Mouse (Mus musculus) CH12.LX (cell line): ENCODE data around the gene Crybg2.

Experiments
- CHD1 ChIP-seq: IDR thresholded peaks from 2 replicates; pipeline ENCODE4 v1.6.1; 2012; ENCODE audit warnings: low read depth, low read length, improper control_type of control experiment, inconsistent platforms
- CTCF ChIP-seq, 2 experiments: IDR thresholded peaks in 1 of 2; conservative IDR thresholded peaks in 1 of 2; 2 replicates each; pipeline ENCODE4 v1.5.1; 2011 to 2012; ENCODE audit warnings: low read depth in 2 of 2, low read length in 2 of 2, improper control_type of control experiment in 1 of 2, inconsistent platforms in 1 of 2, mild to moderate bottlenecking in 1 of 2, moderate library complexity in 1 of 2
- EP300 ChIP-seq: IDR thresholded peaks from 2 replicates; pipeline ENCODE4 v1.6.1; 2011; ENCODE audit warnings: low read length, improper control_type of control experiment
- MXI1 ChIP-seq: IDR thresholded peaks from 2 replicates; pipeline ENCODE4 v1.6.1; 2011; ENCODE audit warnings: mild to moderate bottlenecking, low read depth, low read length, improper control_type of control experiment
- SIN3A ChIP-seq: IDR thresholded peaks from 2 replicates; pipeline ENCODE4 v1.6.1; 2012; ENCODE audit warnings: low read length, improper control_type of control experiment, inconsistent platforms

DNA sequence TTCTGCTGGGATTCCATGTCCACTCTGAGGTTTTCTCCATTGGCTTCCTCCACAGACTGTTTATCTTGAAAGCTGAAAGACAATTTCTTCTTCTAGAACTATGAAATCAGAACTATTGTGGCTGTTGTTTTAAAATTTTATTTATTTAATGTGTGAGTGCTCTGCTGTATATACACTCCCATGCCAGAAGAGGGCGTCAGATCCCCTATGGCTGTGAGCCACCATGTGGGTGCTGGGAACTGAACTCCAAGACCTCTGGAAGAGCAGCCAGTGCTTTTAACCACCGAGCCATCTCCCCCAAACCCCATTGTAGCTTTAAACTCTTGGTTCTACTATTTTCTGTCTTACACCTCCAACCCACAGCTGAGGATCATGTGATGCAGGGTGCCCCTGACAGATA lies 78.2 kb downstream of the Crybg2 start:
- TF ChIP-seq EP300 (no peak), MXI1 (no peak), SIN3A (no peak), CTCF (conservative IDR thresholded peaks at IDR 0.05 in 1 of 2, IDR thresholded peaks at IDR 0.05 in 1 of 2; ENCODE audit: low read depth in 2 of 2, low read length in 2 of 2) (peak; percentile 54 to 62; a peak in 3 of 4 replicates), CHD1 (no peak)
